Mouse (Mus musculus): ENCODE results near the gene Tkt.

DNA sequence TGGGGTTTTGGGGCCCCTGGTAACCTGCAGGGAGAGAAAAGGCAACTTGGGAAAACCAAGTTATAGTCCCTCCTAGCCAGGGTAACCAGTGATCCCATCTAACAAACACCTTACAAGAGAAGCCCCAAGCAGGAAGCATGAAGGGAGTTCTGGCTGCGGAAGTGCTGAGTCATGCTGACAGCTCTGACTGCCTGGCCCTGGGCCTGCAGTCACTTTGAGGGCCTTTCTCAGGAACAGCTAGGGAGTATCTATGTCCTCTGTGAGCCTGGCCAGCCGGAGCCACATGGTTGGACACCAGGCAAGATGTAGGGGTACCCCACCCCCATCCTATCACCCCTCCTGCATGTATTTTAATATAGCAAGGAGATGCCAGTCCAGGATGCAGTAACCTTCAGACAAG is 16.3 kb downstream of the Tkt start:
- TF ChIP-seq CTCF (IDR thresholded peaks at IDR 0.05; ENCODE audit: insufficient read depth, low read length) (no peak), POLR2A (IDR thresholded peaks at IDR 0.05; ENCODE audit: borderline replicate concordance, extremely low read depth, low read depth, low read length) (no peak)

All from lung, adult 2 months (tissue).